ENCODE assay signal across 22 mouse cellular contexts in the genomic region with DNA sequence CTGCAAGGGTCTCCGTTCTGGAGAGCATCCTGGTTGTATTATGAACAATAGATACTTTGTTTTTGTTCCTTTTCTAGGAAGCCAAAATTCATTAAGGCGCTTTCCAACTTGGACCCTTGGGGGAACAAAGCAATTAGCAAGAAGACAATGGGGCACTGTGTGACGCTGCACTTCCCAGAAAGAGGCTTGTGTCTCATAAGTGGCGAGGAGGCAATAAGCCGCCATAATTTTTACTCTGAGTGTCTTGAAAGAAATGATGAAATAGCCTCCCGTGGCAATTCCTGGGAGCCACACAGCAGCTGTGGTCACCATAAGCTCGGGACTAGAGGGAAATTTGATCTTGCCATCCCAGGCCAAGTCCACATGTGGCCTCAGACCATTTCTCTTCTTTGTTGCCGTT.
DNase-seq lines count a peak whose midpoint lies in the region; ATAC-seq lines count a peak whose summit lies in the region.
"Had no signal": no experiment of that assay in that cellular context is flagged by ENCODE, and none has a peak within 500 bp of the region (broad histone marks: within the 10 kb centered on the region; RNA-seq: fewer than 3 reads in every experiment).

No protein-coding gene starts in this region.

- 38% methylated on average over 8 of the region's 8 CpGs for WGBS in neural tube, embryonic 11.5 days
- 71% methylated on average over 8 of the region's 8 CpGs for WGBS in limb, embryonic 10.5 days

- no peaks in the 10 kb centered on the region for H3K36me3 ChIP-seq in neural tube, embryonic 11.5 days (ENCODE audit: control insufficient read depth, insufficient read depth, low read length)
- no peaks in the 10 kb centered on the region for H3K36me3 ChIP-seq in limb, embryonic 10.5 days
- H3K36me3 ChIP-seq: heart, embryonic 13.5 days; limb, embryonic 13.5 days; liver, embryonic 15.5 days; midbrain, embryonic 12.5 days had no signal

- no peak overlapping the region for H3K4me3 ChIP-seq in neural tube, embryonic 11.5 days (ENCODE audit: low read depth, low read length)
- no peak overlapping the region for H3K4me3 ChIP-seq in limb, embryonic 10.5 days
- H3K4me3 ChIP-seq: heart, embryonic 13.5 days; limb, embryonic 13.5 days; liver, embryonic 15.5 days; midbrain, embryonic 12.5 days; myocyte had no signal

- no peak for ATAC-seq in neural tube, embryonic 11.5 days (ENCODE audit: insufficient read depth, low FRiP score, low TSS enrichment)
- ATAC-seq: intestine, embryonic 16.5 days; Patski had no signal

- DNase-seq in embryo, embryonic 10.5 days (ENCODE audit: low spot score) = peak; percentile 15
- no peak for DNase-seq in embryo, embryonic 10 days (ENCODE audit: low spot score)
- DNase-seq in neural tube, embryonic 11.5 days (ENCODE audit: low spot score) = peak; percentile 28
- DNase-seq in neural tube, embryonic 10.5 days (ENCODE audit: extremely low spot score, low spot score) = no peak
- DNase-seq in limb, embryonic 10.5 days (ENCODE audit: low spot score) = no peak
- DNase-seq in cerebellum, adult 18-20 months = no peak
- DNase-seq in adrenal gland, adult 18-20 months (ENCODE audit: low spot score in 2 of 2) = no peak
- no peak for DNase-seq in heart, postnatal 25 days (ENCODE audit: low spot score)
- DNase-seq: adrenal gland, postnatal 10 days; cerebellum, postnatal 25 days; gastrocnemius, postnatal 10 days; heart, adult 11 months; heart, postnatal 36 days; kidney, postnatal 36 days had no signal

- H3K27me3 ChIP-seq in neural tube, embryonic 11.5 days (ENCODE audit: control insufficient read depth, insufficient read depth, low read length) = no peaks in the 10 kb centered on the region
- H3K27me3 ChIP-seq in limb, embryonic 10.5 days (ENCODE audit: low read depth, poor library complexity, severe bottlenecking) = no peaks in the 10 kb centered on the region
- H3K27me3 ChIP-seq: heart, embryonic 13.5 days; limb, embryonic 13.5 days; liver, embryonic 15.5 days; Patski had no signal

- no peak overlapping the region for H3K4me2 ChIP-seq in neural tube, embryonic 11.5 days (ENCODE audit: low read depth)
- H3K4me2 ChIP-seq: heart, embryonic 13.5 days; limb, embryonic 13.5 days; liver, embryonic 15.5 days; midbrain, embryonic 12.5 days had no signal

- no peak overlapping the region for H3K9ac ChIP-seq in neural tube, embryonic 11.5 days (ENCODE audit: low read length)
- H3K9ac ChIP-seq: heart, embryonic 13.5 days; limb, embryonic 13.5 days; liver, embryonic 15.5 days; midbrain, embryonic 12.5 days had no signal

- intact Hi-C loops in heart, postnatal 25 days (cut with DNase I) = no loop called here

- H3K4me1 ChIP-seq in neural tube, embryonic 11.5 days (ENCODE audit: control insufficient read depth, insufficient read depth, low read length) = peaks cover 6% of the 10 kb centered on the region; the same call in 1 of the 2 replicates
- H3K4me1 ChIP-seq in limb, embryonic 10.5 days = peaks cover 10% of the 10 kb centered on the region; the same call in 1 of the 2 replicates
- H3K4me1 ChIP-seq: heart, embryonic 13.5 days; limb, embryonic 13.5 days; liver, embryonic 15.5 days had no signal

- H3K9me3 ChIP-seq in neural tube, embryonic 11.5 days (ENCODE audit: control insufficient read depth, low read length) = no peaks in the 10 kb centered on the region
- no peaks in the 10 kb centered on the region for H3K9me3 ChIP-seq in limb, embryonic 10.5 days (replicated peaks)
- H3K9me3 ChIP-seq: heart, embryonic 13.5 days; limb, embryonic 13.5 days; liver, embryonic 15.5 days; midbrain, embryonic 12.5 days had no signal

- peak overlapping the region; percentile 60 for H3K27ac ChIP-seq in neural tube, embryonic 11.5 days (ENCODE audit: low read depth, low read length)
- H3K27ac ChIP-seq in limb, embryonic 10.5 days = peak overlapping the region; percentile 32; the same call in 1 of the 2 replicates
- H3K27ac ChIP-seq: heart, embryonic 13.5 days; limb, embryonic 13.5 days; liver, embryonic 15.5 days; macrophage; midbrain, embryonic 12.5 days had no signal

Comparison
In these comparisons a context has a peak if more than half of its experiments do, and no peak if none do; other contexts are left out.
1. DNase-seq: peak in embryo, embryonic 10.5 days (single experiment) and neural tube, embryonic 11.5 days (single experiment); none in embryo, embryonic 10 days (single experiment), neural tube, embryonic 10.5 days (single experiment), limb, embryonic 10.5 days (single experiment), cerebellum, adult 18-20 months (0 of 2), adrenal gland, adult 18-20 months (0 of 2) and heart, postnatal 25 days (single experiment).